Mouse (Mus musculus): ENCODE results near the gene Mbnl2. TPM values are rescaled to one million over a fixed set of nuclear protein-coding genes. Genes with fewer than 3 reads are reported as not detected.

Mbnl2 gene
- polyA plus RNA-seq, 1 experiment from 2014 or later: 146 TPM

- Histone ChIP-seq H3K4me1 (no peaks in the 10 kb centered on the region), H3K9ac (no peak overlapping the region), H3K9me3 (no peaks in the 10 kb centered on the region), H3K27me3 (no peaks in the 10 kb centered on the region), H3K4me3 (no peak overlapping the region), H3K27ac (no peak overlapping the region), H3K36me3 (peaks cover 78% of the 10 kb centered on the region), H3K4me2 (no peak overlapping the region)
- ATAC-seq (ENCODE audit: insufficient number of reproducible peaks, insufficient read depth, low FRiP score, low TSS enrichment, low read depth): no peak
- WGBS: 95% methylated on average over 10 of the region's 10 CpGs
Observed at GRCm38 (mm10) chr14:120409854-120410253, 134.4 kb downstream of the Mbnl2 start.

GRCm38 (mm10) chr14:120416886-120417285, 141.4 kb downstream of the Mbnl2 start:
- ATAC-seq (ENCODE audit: insufficient number of reproducible peaks, insufficient read depth, low FRiP score, low TSS enrichment, low read depth): no peak
- no peaks in the 10 kb centered on the region for H3K27me3 ChIP-seq
- H3K4me3 ChIP-seq: no peak overlapping the region
- H3K27ac ChIP-seq: no peak overlapping the region
- H3K36me3 ChIP-seq: peaks cover 72% of the 10 kb centered on the region
- 63% methylated on average over 9 of the region's 9 CpGs for WGBS
- no peak overlapping the region for H3K4me2 ChIP-seq
- no peaks in the 10 kb centered on the region for H3K9me3 ChIP-seq
- H3K9ac ChIP-seq: no peak overlapping the region
- H3K4me1 ChIP-seq: 0 out of 2 replicates have a peak, but pooled peaks cover 2% of the 10 kb centered on the region

GRCm38 (mm10) chr14:120418964-120419363, 143.5 kb downstream of the Mbnl2 start:
- H3K4me3 ChIP-seq: no peak overlapping the region
- no peak overlapping the region for H3K4me2 ChIP-seq
- no peak overlapping the region for H3K9ac ChIP-seq
- H3K4me1 ChIP-seq: 0 out of 2 replicates have a peak, but pooled peaks cover 2% of the 10 kb centered on the region
- 67% methylated on average over 14 of the region's 14 CpGs for WGBS
- no peak overlapping the region for H3K27ac ChIP-seq
- H3K9me3 ChIP-seq: no peaks in the 10 kb centered on the region
- no peaks in the 10 kb centered on the region for H3K27me3 ChIP-seq
- H3K36me3 ChIP-seq: peaks cover 77% of the 10 kb centered on the region
- no peak for ATAC-seq (ENCODE audit: insufficient number of reproducible peaks, insufficient read depth, low FRiP score, low TSS enrichment, low read depth)

GRCm38 (mm10) chr14:120428497-120428896, 153.0 kb downstream of the Mbnl2 start:
- 86% methylated on average over 5 of the region's 5 CpGs for WGBS
- ATAC-seq (ENCODE audit: insufficient number of reproducible peaks, insufficient read depth, low FRiP score, low TSS enrichment, low read depth): no peak
- peaks cover 60% of the 10 kb centered on the region for H3K36me3 ChIP-seq

GRCm38 (mm10) chr14:120432773-120433172, 157.3 kb downstream of the Mbnl2 start:
- H3K27ac ChIP-seq: no peak overlapping the region; the same call in 1 of the 2 replicates
- H3K9ac ChIP-seq: no peak overlapping the region
- no peak overlapping the region for H3K4me3 ChIP-seq
- no peak overlapping the region for H3K4me2 ChIP-seq
- peaks cover 9% of the 10 kb centered on the region for H3K4me1 ChIP-seq
- H3K9me3 ChIP-seq: no peaks in the 10 kb centered on the region
- no peaks in the 10 kb centered on the region for H3K27me3 ChIP-seq
- no peak for ATAC-seq (ENCODE audit: insufficient number of reproducible peaks, insufficient read depth, low FRiP score, low TSS enrichment, low read depth)
- peaks cover 45% of the 10 kb centered on the region for H3K36me3 ChIP-seq

More at GRCm38 (mm10) chr14:120428497-120428896, 153.0 kb downstream of the Mbnl2 start:
- no peaks in the 10 kb centered on the region for H3K4me1 ChIP-seq
- no peak overlapping the region for H3K4me2 ChIP-seq
- peaks cover 15% of the 10 kb centered on the region for H3K9me3 ChIP-seq
- no peak overlapping the region for H3K27ac ChIP-seq
- no peak overlapping the region for H3K4me3 ChIP-seq
- H3K9ac ChIP-seq: no peak overlapping the region
- H3K27me3 ChIP-seq: no peaks in the 10 kb centered on the region

GRCm38 (mm10) chr14:120433931-120434398, 158.5 kb downstream of the Mbnl2 start:
- Histone ChIP-seq H3K4me3 (no peak overlapping the region), H3K27ac (peak overlapping the region; percentile 82), H3K4me2 (no peak overlapping the region; the same call in 1 of the 2 replicates), H3K4me1 (peaks cover 9% of the 10 kb centered on the region), H3K27me3 (no peaks in the 10 kb centered on the region), H3K36me3 (peaks cover 37% of the 10 kb centered on the region), H3K9me3 (no peaks in the 10 kb centered on the region), H3K9ac (no peak overlapping the region)
- ATAC-seq (ENCODE audit: insufficient number of reproducible peaks, insufficient read depth, low FRiP score, low TSS enrichment, low read depth): no peak
- 33% methylated on average over 8 of the region's 8 CpGs for WGBS

- WGBS: 22% methylated on average over 1 of the region's 1 CpGs
- H3K4me1 ChIP-seq: peaks cover 9% of the 10 kb centered on the region
- no peak for ATAC-seq (ENCODE audit: insufficient number of reproducible peaks, insufficient read depth, low FRiP score, low TSS enrichment, low read depth)
- H3K4me3 ChIP-seq: no peak overlapping the region
- no peak overlapping the region for H3K4me2 ChIP-seq
- H3K27me3 ChIP-seq: no peaks in the 10 kb centered on the region
- peaks cover 33% of the 10 kb centered on the region for H3K36me3 ChIP-seq
- no peak overlapping the region for H3K9ac ChIP-seq
- H3K27ac ChIP-seq: peak overlapping the region; percentile 30; the same call in 1 of the 2 replicates
- no peaks in the 10 kb centered on the region for H3K9me3 ChIP-seq
Observed at GRCm38 (mm10) chr14:120434831-120435230, 159.4 kb downstream of the Mbnl2 start.

GRCm38 (mm10) chr14:120440716-120441115, 165.2 kb downstream of the Mbnl2 start:
- ATAC-seq (ENCODE audit: insufficient number of reproducible peaks, insufficient read depth, low FRiP score, low TSS enrichment, low read depth): no peak
- Histone ChIP-seq H3K9me3 (no peaks in the 10 kb centered on the region), H3K27me3 (no peaks in the 10 kb centered on the region), H3K36me3 (peaks cover 18% of the 10 kb centered on the region), H3K4me1 (no peaks in the 10 kb centered on the region; the same call in 1 of the 2 replicates), H3K4me2 (no peak overlapping the region), H3K27ac (no peak overlapping the region), H3K4me3 (no peak overlapping the region), H3K9ac (no peak overlapping the region)

GRCm38 (mm10) chr14:120441256-120441655, 165.8 kb downstream of the Mbnl2 start:
- Histone ChIP-seq H3K4me1 (no peaks in the 10 kb centered on the region; the same call in 1 of the 2 replicates), H3K27me3 (no peaks in the 10 kb centered on the region), H3K4me3 (no peak overlapping the region), H3K36me3 (peaks cover 13% of the 10 kb centered on the region), H3K9me3 (no peaks in the 10 kb centered on the region), H3K4me2 (no peak overlapping the region), H3K27ac (no peak overlapping the region), H3K9ac (no peak overlapping the region)
- no peak for ATAC-seq (ENCODE audit: insufficient number of reproducible peaks, insufficient read depth, low FRiP score, low TSS enrichment, low read depth)
- 81% methylated on average over 4 of the region's 4 CpGs for WGBS

- no peak overlapping the region for H3K27ac ChIP-seq
- no peak overlapping the region for H3K4me2 ChIP-seq
- H3K4me1 ChIP-seq: no peaks in the 10 kb centered on the region; the same call in 1 of the 2 replicates
- H3K9ac ChIP-seq: no peak overlapping the region
- H3K4me3 ChIP-seq: no peak overlapping the region
- no peak for ATAC-seq (ENCODE audit: insufficient number of reproducible peaks, insufficient read depth, low FRiP score, low TSS enrichment, low read depth)
- peaks cover 9% of the 10 kb centered on the region for H3K36me3 ChIP-seq
- no peaks in the 10 kb centered on the region for H3K9me3 ChIP-seq
- no peaks in the 10 kb centered on the region for H3K27me3 ChIP-seq
- 80% methylated on average over 13 of the region's 13 CpGs for WGBS
Observed at GRCm38 (mm10) chr14:120441836-120442235, 166.4 kb downstream of the Mbnl2 start.

- no peak for ATAC-seq (ENCODE audit: insufficient number of reproducible peaks, insufficient read depth, low FRiP score, low TSS enrichment, low read depth)
- no peak overlapping the region for H3K4me2 ChIP-seq
- 82% methylated on average over 7 of the region's 7 CpGs for WGBS
Observed at GRCm38 (mm10) chr14:120454221-120454620, 178.8 kb downstream of the Mbnl2 start.

GRCm38 (mm10) chr14:120463938-120464727, 188.7 kb downstream of the Mbnl2 start:
- ATAC-seq (ENCODE audit: insufficient number of reproducible peaks, insufficient read depth, low FRiP score, low TSS enrichment, low read depth): no peak
- Histone ChIP-seq H3K27me3 (no peaks in the 10 kb centered on the region), H3K4me3 (no peak overlapping the region), H3K9me3 (no peaks in the 10 kb centered on the region), H3K27ac (no peak overlapping the region), H3K4me2 (no peak overlapping the region), H3K9ac (no peak overlapping the region), H3K36me3 (no peaks in the 10 kb centered on the region), H3K4me1 (no peaks in the 10 kb centered on the region)
- WGBS: 90% methylated on average over 3 of the region's 3 CpGs

More at GRCm38 (mm10) chr14:120454221-120454620, 178.8 kb downstream of the Mbnl2 start:
- Histone ChIP-seq H3K27ac (no peak overlapping the region), H3K27me3 (no peaks in the 10 kb centered on the region), H3K9me3 (0 out of 2 replicates have a peak, but pooled peaks cover 6% of the 10 kb centered on the region), H3K36me3 (no peaks in the 10 kb centered on the region), H3K4me3 (no peak overlapping the region), H3K9ac (no peak overlapping the region), H3K4me1 (no peaks in the 10 kb centered on the region)
